Mouse (Mus musculus): Measurements from ENCODE around the gene Rexo1. TPM values are rescaled to one million over a fixed set of nuclear protein-coding genes. Genes with fewer than 3 reads are reported as not detected.

Rexo1 gene
- polyA plus RNA-seq, 1 experiment, result 188 TPM

GRCm38 (mm10) chr10:80538710-80539394 is 22.5 kb downstream of the Rexo1 start, which contains the start of gene Atp8b3:
TSS of gene Atp8b3 (minus strand) at chr10:80539124.
- WGBS, result 3% methylated on average over 30 of the region's 30 CpGs

GRCm38 (mm10) chr10:80538180-80538579 is 23.2 kb downstream of the Rexo1 start:
- Histone ChIP-seq H3K27ac (ENCODE audit: control insufficient read depth, insufficient read depth, low read length) (no peak overlapping the region), H3K27me3 (ENCODE audit: control insufficient read depth, insufficient read depth, low read length) (no peaks in the 10 kb centered on the region), H3K4me3 (ENCODE audit: control insufficient read depth, insufficient read depth, low read length) (no peak overlapping the region), H3K36me3 (ENCODE audit: control insufficient read depth, insufficient read depth, low read length) (peaks cover 12% of the 10 kb centered on the region), H3K4me1 (replicated peaks; ENCODE audit: control insufficient read depth, insufficient read depth, low read length) (peaks cover 8% of the 10 kb centered on the region)
- no peak for TF ChIP-seq POLR2A (IDR thresholded peaks at IDR 0.05; ENCODE audit: control insufficient read depth, extremely low read depth, insufficient read depth, low read length, poor library complexity)
- no peak for TF ChIP-seq CTCF (IDR thresholded peaks at IDR 0.05; ENCODE audit: borderline replicate concordance, control insufficient read depth, extremely low read depth, insufficient read depth, low read length, poor library complexity)
- DNase-seq, result no peak
- 54% methylated on average over 5 of the region's 5 CpGs for WGBS

More at GRCm38 (mm10) chr10:80538710-80539394, 22.5 kb downstream of the Rexo1 start, which contains the start of gene Atp8b3:
- peaks cover 19% of the 10 kb centered on the region for H3K36me3 ChIP-seq (ENCODE audit: control insufficient read depth, insufficient read depth, low read length)
- H3K4me1 ChIP-seq (replicated peaks; ENCODE audit: control insufficient read depth, insufficient read depth, low read length), result peaks cover 8% of the 10 kb centered on the region
- H3K4me3 ChIP-seq (ENCODE audit: control insufficient read depth, insufficient read depth, low read length), result peak within 1 kb of the TSS; percentile 33
- H3K27ac ChIP-seq (ENCODE audit: control insufficient read depth, insufficient read depth, low read length), result no peak within 1 kb of the TSS
- TF ChIP-seq POLR2A (IDR thresholded peaks at IDR 0.05; ENCODE audit: control insufficient read depth, extremely low read depth, insufficient read depth, low read length, poor library complexity) (no peak), CTCF (IDR thresholded peaks at IDR 0.05; ENCODE audit: borderline replicate concordance, control insufficient read depth, extremely low read depth, insufficient read depth, low read length, poor library complexity) (no peak)
- H3K27me3 ChIP-seq (ENCODE audit: control insufficient read depth, insufficient read depth, low read length), result no peaks in the 10 kb centered on the region
- peak; percentile 76 for DNase-seq

- Histone ChIP-seq H3K27me3 (ENCODE audit: control insufficient read depth, insufficient read depth, low read length) (no peaks in the 10 kb centered on the region), H3K4me3 (ENCODE audit: control insufficient read depth, insufficient read depth, low read length) (no peak overlapping the region), H3K4me1 (replicated peaks; ENCODE audit: control insufficient read depth, insufficient read depth, low read length) (peaks cover 8% of the 10 kb centered on the region), H3K36me3 (ENCODE audit: control insufficient read depth, insufficient read depth, low read length) (no peaks in the 10 kb centered on the region), H3K27ac (ENCODE audit: control insufficient read depth, insufficient read depth, low read length) (no peak overlapping the region)
- 48% methylated on average over 13 of the region's 13 CpGs for WGBS
- no peak for DNase-seq
- TF ChIP-seq POLR2A (IDR thresholded peaks at IDR 0.05; ENCODE audit: control insufficient read depth, extremely low read depth, insufficient read depth, low read length, poor library complexity), result no peak
- TF ChIP-seq CTCF (IDR thresholded peaks at IDR 0.05; ENCODE audit: borderline replicate concordance, control insufficient read depth, extremely low read depth, insufficient read depth, low read length, poor library complexity), result no peak
Observed at GRCm38 (mm10) chr10:80535711-80536110, 25.6 kb downstream of the Rexo1 start.

DNA sequence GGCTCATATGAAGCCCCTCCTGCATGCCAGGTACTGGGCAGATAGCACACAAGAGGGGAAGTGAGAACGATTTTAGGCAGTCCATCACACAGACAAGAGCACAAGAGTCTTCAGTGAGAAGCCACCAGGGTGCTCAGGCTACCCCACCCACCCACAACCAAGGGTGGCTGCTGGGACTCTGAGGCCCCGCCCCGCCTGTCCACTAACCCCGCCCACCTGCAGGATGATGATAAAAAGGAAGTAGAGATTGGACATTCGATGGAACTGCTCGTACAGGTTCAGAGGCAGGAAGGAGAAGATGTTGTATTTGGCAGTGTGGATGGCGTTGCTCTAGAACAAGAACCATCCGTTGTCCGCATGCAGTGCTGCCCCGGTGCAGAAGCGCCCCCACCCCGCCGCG is 26.3 kb downstream of the Rexo1 start:
- TF ChIP-seq CTCF (IDR thresholded peaks at IDR 0.05; ENCODE audit: borderline replicate concordance, control insufficient read depth, extremely low read depth, insufficient read depth, low read length, poor library complexity) (no peak), POLR2A (IDR thresholded peaks at IDR 0.05; ENCODE audit: control insufficient read depth, extremely low read depth, insufficient read depth, low read length, poor library complexity) (no peak)
- Histone ChIP-seq H3K4me3 (ENCODE audit: control insufficient read depth, insufficient read depth, low read length) (no peak overlapping the region), H3K4me1 (replicated peaks; ENCODE audit: control insufficient read depth, insufficient read depth, low read length) (peaks cover 8% of the 10 kb centered on the region), H3K27ac (ENCODE audit: control insufficient read depth, insufficient read depth, low read length) (no peak overlapping the region), H3K36me3 (ENCODE audit: control insufficient read depth, insufficient read depth, low read length) (no peaks in the 10 kb centered on the region), H3K27me3 (ENCODE audit: control insufficient read depth, insufficient read depth, low read length) (no peaks in the 10 kb centered on the region)
- no peak for DNase-seq
- WGBS, result 10% methylated on average over 14 of the region's 14 CpGs

DNA sequence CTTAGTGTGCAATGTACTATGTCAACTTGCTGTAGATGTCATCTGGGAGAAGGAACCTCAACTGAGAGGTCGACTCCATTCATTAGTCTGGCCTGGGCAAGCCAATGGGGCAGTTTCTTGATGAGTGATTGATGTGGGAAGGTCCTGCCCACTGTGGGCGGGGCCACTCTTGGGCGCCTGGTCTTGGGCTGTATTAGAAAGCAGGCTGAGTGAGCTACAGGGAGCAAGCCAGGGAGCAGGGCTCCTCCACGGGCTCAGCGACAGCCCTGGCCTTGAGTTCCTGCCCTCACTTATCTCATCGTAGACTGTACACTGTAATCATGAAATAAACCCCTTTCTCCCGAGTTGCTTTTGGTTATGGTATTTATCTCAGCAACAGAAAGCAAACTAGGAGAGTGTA is 27.7 kb downstream of the Rexo1 start:
- 41% methylated on average over 7 of the region's 7 CpGs for WGBS
- no peaks in the 10 kb centered on the region; the same call in 1 of the 2 replicates for H3K4me1 ChIP-seq (replicated peaks; ENCODE audit: control insufficient read depth, insufficient read depth, low read length)
- H3K4me3 ChIP-seq (ENCODE audit: control insufficient read depth, insufficient read depth, low read length), result no peak overlapping the region
- no peak overlapping the region for H3K27ac ChIP-seq (ENCODE audit: control insufficient read depth, insufficient read depth, low read length)
- no peaks in the 10 kb centered on the region for H3K27me3 ChIP-seq (ENCODE audit: control insufficient read depth, insufficient read depth, low read length)
- no peaks in the 10 kb centered on the region for H3K36me3 ChIP-seq (ENCODE audit: control insufficient read depth, insufficient read depth, low read length)
- no peak for DNase-seq
- no peak for TF ChIP-seq CTCF (IDR thresholded peaks at IDR 0.05; ENCODE audit: borderline replicate concordance, control insufficient read depth, extremely low read depth, insufficient read depth, low read length, poor library complexity)
- TF ChIP-seq POLR2A (IDR thresholded peaks at IDR 0.05; ENCODE audit: control insufficient read depth, extremely low read depth, insufficient read depth, low read length, poor library complexity), result no peak

DNA sequence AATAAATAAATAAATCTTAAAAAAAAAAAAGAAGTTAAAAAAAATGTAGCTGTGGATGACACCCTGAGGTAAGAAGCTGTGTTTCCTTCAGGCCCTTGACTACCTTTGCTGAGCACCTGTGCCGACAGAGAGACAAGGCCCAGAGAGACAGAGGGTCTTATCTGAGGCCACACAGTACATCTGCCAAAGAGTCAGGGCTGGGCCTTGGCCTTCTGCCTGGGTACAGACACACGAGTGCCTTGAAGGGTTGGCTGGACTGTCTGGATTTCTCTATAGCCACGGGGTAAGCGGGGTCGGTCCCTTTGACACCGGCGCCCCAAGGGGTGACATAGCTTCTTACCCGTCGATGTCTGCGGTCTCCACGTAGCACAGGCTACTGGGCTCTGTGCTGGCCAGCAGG is 28.6 kb downstream of the Rexo1 start:
- H3K27me3 ChIP-seq (ENCODE audit: control insufficient read depth, insufficient read depth, low read length), result no peaks in the 10 kb centered on the region
- H3K27ac ChIP-seq (ENCODE audit: control insufficient read depth, insufficient read depth, low read length), result no peak overlapping the region
- DNase-seq, result no peak
- no peaks in the 10 kb centered on the region for H3K36me3 ChIP-seq (ENCODE audit: control insufficient read depth, insufficient read depth, low read length)
- H3K4me1 ChIP-seq (replicated peaks; ENCODE audit: control insufficient read depth, insufficient read depth, low read length), result no peaks in the 10 kb centered on the region; the same call in 1 of the 2 replicates
- TF ChIP-seq CTCF (IDR thresholded peaks at IDR 0.05; ENCODE audit: borderline replicate concordance, control insufficient read depth, extremely low read depth, insufficient read depth, low read length, poor library complexity), result no peak
- TF ChIP-seq POLR2A (IDR thresholded peaks at IDR 0.05; ENCODE audit: control insufficient read depth, extremely low read depth, insufficient read depth, low read length, poor library complexity), result no peak
- WGBS, result 94% methylated on average over 11 of the region's 11 CpGs
- H3K4me3 ChIP-seq (ENCODE audit: control insufficient read depth, insufficient read depth, low read length), result no peak overlapping the region
